Mouse (Mus musculus) heart, postnatal 25 days (tissue): ENCODE results near the gene Fars2. TPM values are rescaled to one million over a fixed set of nuclear protein-coding genes. Genes with fewer than 3 reads are reported as not detected.
A peak's percentile ranks its signal among the peaks of the same experiment; 100 is the strongest.

Experiments used
- DNase-seq: peaks from one replicate; pipeline ENCODE4 v3.0.0; 2022; ENCODE audit warnings: low spot score
- intact Hi-C: fragments of 180-260 bp; cut with DNase I; formaldehyde crosslinking; loops from one replicate; pipeline ENCODE4 v1.15.1; 2025
- total RNA-seq, 2 experiments: library from RNA; stranded (reverse); gene quantifications; 2 replicates each; pipeline ENCODE4 v1.2.3; 2021

The Fars2 gene
- total RNA-seq, result 10 to 100 TPM; 70.4 to 76.9 TPM

- DNase-seq, result peak; percentile 92
- intact Hi-C loops, result loop anchor here (5.0 to 10.0 kb wide), 2 partner anchors 100 to 157 kb away; no protein-coding TSS in a partner anchor
These were observed at the start of gene Fars2, which contains the start of gene Lyrm4 for GRCm38 (mm10) chr13:36117143-36118014. Fars2 (plus strand) TSS chr13:36117412. Lyrm4 (minus strand) TSS chr13:36117526.

DNA sequence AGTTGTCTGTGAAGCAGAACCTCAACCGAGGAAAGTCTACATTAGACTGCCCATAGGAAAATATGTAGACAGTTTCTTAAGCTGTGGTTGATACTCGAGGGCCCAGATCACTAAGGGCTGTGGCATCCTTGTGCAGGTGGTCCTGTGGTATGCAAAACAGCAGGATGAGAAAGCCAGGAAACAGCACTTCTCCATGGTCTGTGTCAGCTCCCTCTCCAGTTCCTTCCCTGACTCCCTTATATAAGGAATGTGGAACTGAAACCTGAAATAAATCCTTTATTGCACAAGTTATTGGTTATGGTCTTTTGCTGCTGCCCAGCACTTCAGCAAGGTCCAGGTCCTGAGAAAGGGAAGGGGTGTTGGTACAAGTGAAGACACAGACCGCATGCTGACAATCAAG lies 42.7 kb upstream of the Fars2 start:
- intact Hi-C loops, result no loop called here
- DNase-seq, result no peak

GRCm38 (mm10) chr13:36081591-36081990 lies 35.6 kb upstream of the Fars2 start:
- DNase-seq, result no peak
- intact Hi-C loops, result no loop called here

GRCm38 (mm10) chr13:36084701-36085100 lies 32.5 kb upstream of the Fars2 start:
- intact Hi-C loops, result no loop called here
- no peak for DNase-seq

DNA sequence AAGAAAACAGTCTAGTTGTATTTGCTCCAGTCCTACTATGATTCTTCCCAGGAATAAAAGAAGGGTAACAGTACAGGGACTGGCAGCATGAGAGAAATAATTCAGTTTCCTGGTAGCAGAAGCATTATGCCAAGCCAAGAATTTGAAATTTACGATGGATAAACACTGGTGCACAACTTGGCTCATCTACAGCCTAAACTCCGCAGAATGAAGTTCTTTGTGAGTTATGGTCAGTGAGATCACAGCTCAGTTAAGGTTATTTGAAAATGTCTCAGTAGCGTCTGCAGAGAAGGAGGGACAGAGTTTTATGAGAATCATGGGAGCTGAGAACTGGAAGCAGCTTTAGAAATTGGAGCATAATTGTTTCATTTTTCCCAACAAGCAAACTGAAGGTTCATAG lies 31.2 kb upstream of the Fars2 start:
- intact Hi-C loops, result no loop called here
- no peak for DNase-seq

DNA sequence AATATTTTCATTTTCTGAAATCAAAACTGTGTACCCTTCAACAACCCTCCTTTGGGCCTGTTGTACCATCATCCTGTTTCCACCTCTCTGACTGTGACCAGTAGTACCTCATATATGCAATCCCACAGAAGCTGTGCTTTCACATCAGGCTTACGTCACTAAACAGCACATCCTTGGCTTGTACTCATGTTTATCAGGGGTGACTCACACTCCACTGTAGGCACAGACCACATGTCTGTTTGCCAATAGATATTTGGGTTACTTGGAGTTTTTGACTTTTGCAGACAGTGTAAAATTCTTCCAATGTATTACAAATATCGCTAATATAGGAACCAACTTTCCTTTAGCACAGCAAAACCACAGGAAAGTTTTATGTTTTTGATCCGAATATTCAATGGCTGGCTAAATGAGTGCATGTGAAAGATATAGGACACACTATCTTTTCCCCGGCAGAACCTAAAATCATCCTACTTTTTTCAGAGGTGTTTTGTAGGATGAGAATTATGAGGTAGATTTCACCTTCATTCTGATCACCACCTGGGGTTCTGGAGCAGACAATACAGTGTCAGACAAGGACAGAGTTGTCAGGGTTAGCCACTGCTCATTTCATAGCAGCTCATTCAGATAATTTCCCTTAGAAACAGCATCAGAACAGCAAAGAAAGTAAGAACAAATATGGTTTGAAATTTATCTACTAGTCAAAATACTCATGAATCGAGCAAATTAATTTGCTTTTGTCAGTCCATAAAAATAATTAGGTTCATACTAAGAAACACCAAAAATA lies 30.4 kb upstream of the Fars2 start:
- intact Hi-C loops, result no loop called here

GRCm38 (mm10) chr13:36087427-36087826 lies 29.8 kb upstream of the Fars2 start:
- DNase-seq, result no peak
- intact Hi-C loops, result no loop called here

More for the DNA sequence above, 30.4 kb upstream of the Fars2 start:
- no peak for DNase-seq

DNA sequence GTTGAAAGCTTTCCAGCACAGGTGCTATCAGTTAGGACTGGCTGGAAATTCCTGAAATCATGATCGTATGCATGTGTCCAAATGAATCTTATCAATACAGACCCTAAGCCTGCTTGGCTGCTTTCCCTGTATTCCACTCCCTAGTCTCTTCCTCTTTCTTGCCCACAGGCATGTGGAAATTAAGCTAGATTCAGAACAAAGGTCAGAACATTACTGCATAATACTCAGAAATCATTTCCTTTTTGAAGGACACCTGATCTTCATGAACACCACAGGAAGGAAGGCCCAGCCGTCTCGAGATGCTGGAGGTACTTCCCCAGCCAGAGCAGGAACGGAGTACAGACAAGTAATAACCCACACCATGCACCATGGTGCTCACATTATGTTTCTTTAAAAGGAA lies 29.0 kb upstream of the Fars2 start:
- intact Hi-C loops, result no loop called here
- DNase-seq, result no peak

DNA sequence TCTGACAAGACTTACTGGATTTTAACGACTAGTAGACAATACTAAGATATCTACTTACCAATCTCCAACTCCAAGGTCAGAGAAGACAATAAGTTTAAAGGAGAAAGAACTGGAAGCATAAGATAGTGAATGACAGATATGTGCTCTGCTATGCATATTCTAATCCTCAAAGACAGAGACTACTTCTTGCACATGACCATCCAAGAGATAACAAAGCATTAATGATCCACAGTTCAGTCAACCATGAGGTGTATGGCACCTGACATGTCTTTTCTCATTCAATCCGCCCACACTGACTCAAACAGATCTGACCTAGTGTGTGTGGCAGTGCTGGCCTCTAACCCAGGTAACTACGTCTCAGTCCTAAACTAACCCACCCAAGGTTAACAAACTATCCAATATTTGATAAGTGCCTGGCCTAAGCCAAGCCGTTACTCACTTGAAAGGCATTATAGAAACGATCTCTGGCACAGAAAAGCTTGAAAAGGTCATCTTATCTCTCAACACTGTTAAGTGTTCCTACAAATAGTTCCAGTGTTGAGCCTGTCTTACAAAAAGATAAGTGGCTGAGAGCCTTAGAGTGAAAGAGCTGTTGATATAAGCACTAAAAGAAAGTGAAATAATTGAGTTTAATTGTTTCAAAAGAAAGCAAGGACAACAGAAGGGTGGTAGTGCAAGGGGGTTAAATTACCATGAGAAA lies 20.4 kb upstream of the Fars2 start:
- no peak for DNase-seq
- intact Hi-C loops, result no loop called here

- DNase-seq, result no peak
- intact Hi-C loops, result no loop called here
These were observed 11.6 kb upstream of the Fars2 start for GRCm38 (mm10) chr13:36105591-36105990.

DNA sequence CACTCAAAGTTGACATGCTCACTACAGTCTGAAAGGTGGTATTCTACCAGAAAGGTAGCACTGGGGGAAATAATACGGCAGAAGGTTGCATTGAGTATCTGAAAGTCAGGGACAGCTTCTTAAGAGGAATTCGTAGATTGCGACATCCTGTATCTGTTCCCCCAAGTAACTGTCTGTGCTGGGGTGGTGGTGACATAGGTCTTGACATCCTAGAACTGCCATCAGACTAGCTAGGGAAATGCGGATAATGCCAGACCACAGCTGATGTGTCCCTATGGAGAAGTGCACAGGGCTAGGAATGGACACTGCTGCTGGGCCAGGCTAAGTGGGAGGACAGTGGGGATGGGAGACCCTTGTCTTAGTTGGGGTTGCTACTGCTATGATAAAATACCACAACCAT lies 8.7 kb upstream of the Fars2 start:
- DNase-seq, result no peak
- intact Hi-C loops, result no loop called here

DNA sequence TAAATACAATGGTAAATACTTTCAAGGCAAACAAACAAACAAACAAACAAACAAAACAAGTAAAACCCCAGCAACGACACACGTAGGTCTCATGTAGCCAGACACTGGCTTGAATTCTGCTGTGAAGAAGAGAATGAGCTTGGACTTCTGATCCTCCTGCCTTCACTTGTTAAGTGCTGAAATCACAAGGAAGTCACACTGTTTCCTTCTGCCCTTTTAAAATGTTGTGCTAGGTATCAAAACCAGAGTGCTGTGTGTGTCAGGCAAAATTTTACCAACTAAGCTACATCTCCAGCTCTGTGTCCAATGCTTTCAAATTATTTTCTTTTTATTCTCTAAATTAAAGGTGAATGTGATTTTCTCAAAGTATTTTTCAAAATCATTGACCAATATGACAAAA lies 5.9 kb upstream of the Fars2 start:
- no peak for DNase-seq
- intact Hi-C loops, result loop anchor here (10.0 kb wide), 1 partner anchor 163 kb away; no protein-coding TSS in a partner anchor

GRCm38 (mm10) chr13:36113181-36113580 lies 4.0 kb upstream of the Fars2 start:
- no peak for DNase-seq
- intact Hi-C loops, result loop anchor here (10.0 kb wide), 1 partner anchor 162 kb away; no protein-coding TSS in a partner anchor

GRCm38 (mm10) chr13:36116520-36117142 lies 581 bp upstream of the Fars2 start:
- DNase-seq, result no peak
- intact Hi-C loops, result loop anchor here (5.0 to 10.0 kb wide), 2 partner anchors 99 to 158 kb away; no protein-coding TSS in a partner anchor

GRCm38 (mm10) chr13:36119684-36120083 lies 2.5 kb downstream of the Fars2 start:
- intact Hi-C loops, result loop anchor here (5.0 to 10.0 kb wide), 2 partner anchors 102 to 155 kb away; no protein-coding TSS in a partner anchor
- DNase-seq, result no peak

GRCm38 (mm10) chr13:36120606-36121005 lies 3.4 kb downstream of the Fars2 start:
- no peak for DNase-seq
- intact Hi-C loops, result no loop called here

DNA sequence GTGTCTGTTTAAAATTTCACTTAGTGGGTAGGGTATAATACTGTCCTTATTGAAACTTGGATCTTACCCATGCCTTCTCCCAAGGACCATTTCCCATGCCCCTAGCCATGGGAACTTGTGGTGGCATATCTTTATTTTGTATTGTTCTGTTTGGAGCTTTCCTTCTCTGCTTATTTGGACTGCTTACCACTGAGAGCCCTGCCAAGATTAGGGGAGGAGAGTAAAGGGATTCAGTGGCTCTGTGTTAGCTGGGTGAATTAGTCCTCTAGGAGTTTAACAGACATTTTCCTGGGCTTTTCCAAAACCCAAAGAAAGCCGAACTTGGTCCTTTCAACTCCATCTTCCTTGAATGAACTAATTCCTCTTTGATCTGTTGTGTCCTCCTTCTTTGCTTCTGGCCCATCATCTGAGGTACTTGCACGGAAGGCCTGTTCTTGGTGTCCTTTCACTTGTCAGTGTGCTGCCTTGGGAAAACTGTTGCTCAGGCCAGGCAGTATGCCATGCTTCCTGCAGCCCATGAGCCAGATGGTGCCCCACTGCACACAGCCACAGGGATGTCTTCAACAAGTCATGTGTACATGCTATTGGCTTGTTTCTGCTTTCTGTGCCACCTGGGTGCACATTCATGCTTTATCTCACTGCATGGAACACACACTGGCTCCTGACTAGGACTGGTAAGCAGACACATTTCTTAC lies 12.3 kb downstream of the Fars2 start:
- no peak for DNase-seq
- intact Hi-C loops, result no loop called here

DNA sequence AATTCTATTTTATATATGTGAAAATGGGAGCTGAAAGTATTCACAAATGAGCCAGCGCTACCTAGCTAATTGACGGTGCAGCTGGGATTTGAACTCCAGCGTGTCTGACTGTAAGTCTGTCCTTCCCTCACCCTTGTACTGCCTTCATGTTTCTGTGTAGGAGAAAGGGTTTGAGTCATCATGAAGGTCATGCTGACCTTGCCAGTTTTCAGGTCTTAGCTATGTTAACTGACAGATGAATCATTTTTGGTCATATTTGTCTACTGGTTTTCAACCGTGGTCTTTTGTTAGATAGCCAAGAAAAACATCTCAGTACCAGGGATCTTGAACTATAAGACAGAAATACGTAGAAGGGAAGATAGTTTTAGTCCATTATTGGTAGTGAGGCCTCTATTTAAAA lies 14.2 kb downstream of the Fars2 start:
- intact Hi-C loops, result no loop called here
- DNase-seq, result no peak

DNA sequence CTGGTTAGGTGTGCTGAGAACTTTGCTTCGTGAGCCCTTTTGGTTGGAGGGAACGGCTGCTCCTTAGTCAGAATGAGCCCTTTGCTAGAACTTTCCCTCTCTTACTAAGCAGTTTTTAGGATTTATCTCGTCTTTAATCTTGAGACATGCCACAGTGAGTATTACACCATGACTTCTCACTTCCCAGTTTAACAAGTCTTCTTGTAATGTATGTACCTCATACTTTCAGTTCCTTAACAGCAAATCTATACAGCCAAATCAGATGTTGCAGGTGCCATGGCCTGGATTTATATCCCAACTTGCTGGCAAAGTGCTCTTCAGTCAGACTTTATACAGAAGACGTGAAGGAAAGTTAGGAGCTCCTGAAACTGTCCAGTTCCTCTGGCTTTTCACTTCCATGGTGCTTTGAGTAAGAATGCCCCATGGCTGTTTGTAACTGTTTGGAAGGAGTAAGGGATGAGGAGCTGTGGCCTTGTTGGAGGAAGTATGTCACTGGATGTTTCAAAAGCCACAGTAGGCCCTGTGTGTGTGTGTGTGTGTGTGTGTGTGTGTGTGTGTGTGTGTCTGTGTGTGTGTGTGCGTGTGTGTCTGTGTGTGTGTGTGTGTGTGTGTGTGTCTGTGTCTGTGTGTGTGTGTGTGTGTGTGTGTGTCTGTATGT lies 14.9 kb downstream of the Fars2 start:
- no peak for DNase-seq
- intact Hi-C loops, result no loop called here
